Mouse (Mus musculus) neural tube, embryonic 15.5 days (tissue): ENCODE data around the gene Rab11fip2. TPM values are rescaled to one million over a fixed set of nuclear protein-coding genes. Genes with fewer than 3 reads are reported as not detected.

ENCODE experiments used
- ATAC-seq: fragments of 200-750 bp; cut with Nextera tagmentation; 2 replicates; pipeline ENCODE4 v1.8.0; 2017; ENCODE audit warnings: mild to moderate bottlenecking, moderate TSS enrichment, moderate library complexity; ENCODE audit not compliant: low FRiP score
- H3K27ac ChIP-seq: fragments of 300-500 bp; sonication (generic); replicated peaks from 2 replicates; pipeline ENCODE4 v1.5.1; 2015; ENCODE audit warnings: mild to moderate bottlenecking, inconsistent platforms
- H3K27me3 ChIP-seq: fragments of 300-500 bp; sonication (generic); replicated peaks from 2 replicates; pipeline ENCODE4 v1.6.1; 2015; ENCODE audit warnings: inconsistent platforms
- H3K36me3 ChIP-seq: fragments of 300-500 bp; sonication (generic); 2 replicates; pipeline ENCODE4 v1.6.1; 2015; ENCODE audit warnings: inconsistent platforms
- H3K4me1 ChIP-seq: fragments of 300-500 bp; sonication (generic); 2 replicates; pipeline ENCODE4 v1.6.1; 2015; ENCODE audit warnings: inconsistent platforms
- H3K4me2 ChIP-seq: fragments of 300-500 bp; sonication (generic); 2 replicates; pipeline ENCODE4 v1.6.1; 2015; ENCODE audit warnings: inconsistent platforms, mild to moderate bottlenecking, moderate library complexity
- H3K4me3 ChIP-seq: fragments of 300-500 bp; sonication (generic); replicated peaks from 2 replicates; pipeline ENCODE4 v1.5.1; 2015; ENCODE audit warnings: mild to moderate bottlenecking, inconsistent platforms
- H3K9ac ChIP-seq: fragments of 300-500 bp; sonication (generic); replicated peaks from 2 replicates; pipeline ENCODE4 v1.6.1; 2015; ENCODE audit warnings: mild to moderate bottlenecking, inconsistent platforms
- H3K9me3 ChIP-seq: fragments of 300-500 bp; sonication (generic); replicated peaks from 2 replicates; pipeline ENCODE4 v1.6.1; 2016; ENCODE audit warnings: inconsistent platforms
- WGBS: fragments of 180-500 bp; shearing (Covaris S2); methylation state at CpG from one replicate; pipeline ENCODE4 v1.1.7; 2015; ENCODE audit warnings: mixed read lengths; 5-methylcytosine and 5-hydroxymethylcytosine counted together
- polyA plus RNA-seq: library from polyadenylated mRNA; unstranded; fragments of >200 nt; fragmentation: Nextera tagmentation; extraction: Ambion mirVana; gene quantifications from 2 replicates; pipeline ENCODE4 v1.2.1, GENCODE M21; 2015

Gene Rab11fip2
- polyA plus RNA-seq, 1 experiment from 2014 or later: 9.0 TPM

GRCm38 (mm10) chr19:59905296-59906081 lies 38.0 kb downstream of the Rab11fip2 start:
- Histone ChIP-seq H3K4me1 (no peaks in the 10 kb centered on the region), H3K4me3 (no peak overlapping the region), H3K4me2 (no peak overlapping the region), H3K27ac (no peak overlapping the region), H3K36me3 (peaks cover 15% of the 10 kb centered on the region), H3K9me3 (no peaks in the 10 kb centered on the region), H3K27me3 (no peaks in the 10 kb centered on the region), H3K9ac (no peak overlapping the region)
- WGBS: 84% methylated on average over 1 of the region's 1 CpGs
- ATAC-seq: no peak

GRCm38 (mm10) chr19:59899965-59900364 lies 43.5 kb downstream of the Rab11fip2 start:
- no peak for ATAC-seq
- no peak overlapping the region for H3K4me2 ChIP-seq
- peaks cover 4% of the 10 kb centered on the region; the same call in 1 of the 2 replicates for H3K36me3 ChIP-seq
- H3K4me1 ChIP-seq: no peaks in the 10 kb centered on the region
- H3K27me3 ChIP-seq: no peaks in the 10 kb centered on the region
- H3K27ac ChIP-seq: no peak overlapping the region
- no peaks in the 10 kb centered on the region for H3K9me3 ChIP-seq
- H3K4me3 ChIP-seq: no peak overlapping the region
- 96% methylated on average over 4 of the region's 4 CpGs for WGBS
- H3K9ac ChIP-seq: no peak overlapping the region

- no peaks in the 10 kb centered on the region for H3K9me3 ChIP-seq
- no peaks in the 10 kb centered on the region for H3K4me1 ChIP-seq
- H3K9ac ChIP-seq: no peak overlapping the region
- H3K36me3 ChIP-seq: peaks cover 4% of the 10 kb centered on the region; the same call in 1 of the 2 replicates
- WGBS: 91% methylated on average over 4 of the region's 4 CpGs
- no peak overlapping the region for H3K27ac ChIP-seq
- H3K4me3 ChIP-seq: no peak overlapping the region
- no peaks in the 10 kb centered on the region for H3K27me3 ChIP-seq
- ATAC-seq: no peak
- H3K4me2 ChIP-seq: no peak overlapping the region
These were observed 45.2 kb downstream of the Rab11fip2 start for GRCm38 (mm10) chr19:59898301-59898700.

GRCm38 (mm10) chr19:59889383-59889782 lies 54.1 kb downstream of the Rab11fip2 start:
- no peak overlapping the region for H3K4me3 ChIP-seq
- H3K27ac ChIP-seq: no peak overlapping the region
- no peak overlapping the region for H3K4me2 ChIP-seq
- ATAC-seq: no peak
- H3K4me1 ChIP-seq: no peaks in the 10 kb centered on the region
- WGBS: 80% methylated on average over 4 of the region's 4 CpGs
- H3K9me3 ChIP-seq: no peaks in the 10 kb centered on the region
- H3K36me3 ChIP-seq: no peaks in the 10 kb centered on the region
- H3K27me3 ChIP-seq: no peaks in the 10 kb centered on the region
- H3K9ac ChIP-seq: no peak overlapping the region

GRCm38 (mm10) chr19:59888846-59889245 lies 54.6 kb downstream of the Rab11fip2 start:
- Histone ChIP-seq H3K4me1 (no peaks in the 10 kb centered on the region), H3K36me3 (no peaks in the 10 kb centered on the region), H3K9ac (no peak overlapping the region), H3K4me3 (no peak overlapping the region), H3K27me3 (no peaks in the 10 kb centered on the region), H3K4me2 (no peak overlapping the region), H3K9me3 (no peaks in the 10 kb centered on the region), H3K27ac (no peak overlapping the region)
- no peak for ATAC-seq
- WGBS: 93% methylated on average over 2 of the region's 2 CpGs

GRCm38 (mm10) chr19:59887866-59888265 lies 55.6 kb downstream of the Rab11fip2 start:
- no peaks in the 10 kb centered on the region for H3K36me3 ChIP-seq
- H3K27ac ChIP-seq: no peak overlapping the region
- 88% methylated on average over 2 of the region's 2 CpGs for WGBS
- no peaks in the 10 kb centered on the region for H3K27me3 ChIP-seq
- ATAC-seq: no peak
- H3K4me2 ChIP-seq: no peak overlapping the region
- H3K4me1 ChIP-seq: no peaks in the 10 kb centered on the region
- H3K9ac ChIP-seq: no peak overlapping the region
- H3K9me3 ChIP-seq: no peaks in the 10 kb centered on the region
- no peak overlapping the region for H3K4me3 ChIP-seq

- H3K4me2 ChIP-seq: no peak overlapping the region
- no peak overlapping the region for H3K27ac ChIP-seq
- H3K4me3 ChIP-seq: no peak overlapping the region
- no peaks in the 10 kb centered on the region for H3K36me3 ChIP-seq
- 82% methylated on average over 2 of the region's 2 CpGs for WGBS
- H3K4me1 ChIP-seq: no peaks in the 10 kb centered on the region
- H3K27me3 ChIP-seq: no peaks in the 10 kb centered on the region
- no peak for ATAC-seq
- H3K9me3 ChIP-seq: no peaks in the 10 kb centered on the region
- no peak overlapping the region for H3K9ac ChIP-seq
These were observed 58.2 kb downstream of the Rab11fip2 start for GRCm38 (mm10) chr19:59885301-59885700.

GRCm38 (mm10) chr19:59877238-59877637 lies 66.2 kb downstream of the Rab11fip2 start:
- ATAC-seq: no peak
- H3K9me3 ChIP-seq: no peaks in the 10 kb centered on the region
- H3K27ac ChIP-seq: no peak overlapping the region
- no peaks in the 10 kb centered on the region for H3K36me3 ChIP-seq
- no peak overlapping the region for H3K9ac ChIP-seq
- 83% methylated on average over 2 of the region's 2 CpGs for WGBS
- H3K4me1 ChIP-seq: no peaks in the 10 kb centered on the region
- no peaks in the 10 kb centered on the region for H3K27me3 ChIP-seq
- no peak overlapping the region for H3K4me2 ChIP-seq
- no peak overlapping the region for H3K4me3 ChIP-seq

GRCm38 (mm10) chr19:59866666-59867065 lies 76.8 kb downstream of the Rab11fip2 start:
- ATAC-seq: no peak
- H3K4me3 ChIP-seq: no peak overlapping the region
- no peak overlapping the region for H3K4me2 ChIP-seq
- H3K9ac ChIP-seq: no peak overlapping the region
- no peaks in the 10 kb centered on the region for H3K36me3 ChIP-seq
- no peak overlapping the region for H3K27ac ChIP-seq
- WGBS: 73% methylated on average over 9 of the region's 9 CpGs
- H3K4me1 ChIP-seq: no peaks in the 10 kb centered on the region
- no peaks in the 10 kb centered on the region for H3K27me3 ChIP-seq
- no peaks in the 10 kb centered on the region for H3K9me3 ChIP-seq

- Histone ChIP-seq H3K36me3 (no peaks in the 10 kb centered on the region), H3K27me3 (no peaks in the 10 kb centered on the region), H3K27ac (no peak overlapping the region), H3K9me3 (no peaks in the 10 kb centered on the region), H3K4me3 (no peak overlapping the region), H3K4me1 (no peaks in the 10 kb centered on the region), H3K9ac (no peak overlapping the region), H3K4me2 (no peak overlapping the region)
- no peak for ATAC-seq
These were observed 81.0 kb downstream of the Rab11fip2 start for GRCm38 (mm10) chr19:59862423-59862822.

GRCm38 (mm10) chr19:59860799-59861198 lies 82.7 kb downstream of the Rab11fip2 start:
- Histone ChIP-seq H3K27ac (no peak overlapping the region), H3K36me3 (no peaks in the 10 kb centered on the region), H3K4me1 (no peaks in the 10 kb centered on the region), H3K9ac (no peak overlapping the region), H3K27me3 (no peaks in the 10 kb centered on the region), H3K4me3 (no peak overlapping the region), H3K9me3 (no peaks in the 10 kb centered on the region), H3K4me2 (no peak overlapping the region)
- 68% methylated on average over 3 of the region's 3 CpGs for WGBS
- ATAC-seq: no peak

- no peaks in the 10 kb centered on the region for H3K27me3 ChIP-seq
- H3K4me2 ChIP-seq: no peak overlapping the region
- H3K9me3 ChIP-seq: no peaks in the 10 kb centered on the region
- H3K9ac ChIP-seq: no peak overlapping the region
- ATAC-seq: no peak
- no peak overlapping the region for H3K4me3 ChIP-seq
- no peaks in the 10 kb centered on the region for H3K4me1 ChIP-seq
- WGBS: 63% methylated on average over 3 of the region's 3 CpGs
- no peak overlapping the region for H3K27ac ChIP-seq
- no peaks in the 10 kb centered on the region for H3K36me3 ChIP-seq
These were observed 90.4 kb downstream of the Rab11fip2 start for GRCm38 (mm10) chr19:59853061-59853460.
